ENCODE assay signal across 17 mouse cellular contexts in the genomic region with DNA sequence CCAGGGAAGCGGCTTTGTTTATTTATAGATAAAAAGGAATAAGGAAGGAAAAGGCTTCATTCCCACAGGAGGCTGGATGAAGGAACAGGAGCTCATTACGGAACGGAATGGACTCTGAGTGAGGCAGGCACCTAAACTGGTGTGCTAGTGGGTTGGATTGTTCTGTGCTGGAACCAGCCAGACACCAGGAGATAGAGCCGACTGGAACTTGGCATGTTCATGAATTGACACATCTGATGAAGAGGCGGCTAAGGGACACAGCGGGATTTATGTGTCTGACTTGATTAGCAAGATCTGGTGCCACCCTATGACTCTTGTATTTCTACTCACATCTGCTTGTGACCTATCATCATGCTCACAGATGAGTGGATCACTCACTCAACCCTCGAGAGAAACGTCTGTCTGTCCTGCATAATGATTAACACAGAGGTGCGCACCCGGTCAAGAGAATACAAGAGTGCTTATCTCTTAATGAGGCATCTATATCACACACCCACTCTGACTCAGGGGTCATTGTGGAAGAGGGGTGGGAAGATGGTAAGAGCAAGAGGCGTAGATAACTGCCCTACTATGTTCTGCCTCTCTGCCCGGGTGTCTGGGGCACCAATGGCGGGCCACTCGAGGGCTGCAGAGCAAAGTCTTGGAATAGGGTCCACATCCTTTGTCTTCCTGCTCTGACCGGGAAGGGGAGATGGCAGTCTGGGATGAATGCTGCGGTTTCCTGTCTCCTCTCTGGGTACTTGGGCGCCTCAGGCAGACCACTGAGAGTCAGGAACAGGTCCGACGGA. TPM values are rescaled to one million over a fixed set of nuclear protein-coding genes. Genes with fewer than 3 reads are reported as not detected.
"Had no signal": no experiment of that assay in that cellular context is flagged by ENCODE, and none has a peak within 500 bp of the region (broad histone marks: within the 10 kb centered on the region; RNA-seq: fewer than 3 reads in every experiment).

No protein-coding gene starts in this region.

- DNase-seq: kidney, adult 18-20 months; kidney, postnatal 10 days; lung, adult 2 months; retina, postnatal 1 day; right cerebral cortex, postnatal 4 days; spleen, adult 18-20 months; thymus, adult 18-20 months; thymus, postnatal 14 days had no signal

- H3K27me3 ChIP-seq: midbrain, embryonic 15.5 days; neural tube, embryonic 13.5 days had no signal

- H3K9me3 ChIP-seq: limb, embryonic 10.5 days; liver, embryonic 15.5 days; megakaryocyte, embryonic 14.5 days; midbrain, embryonic 15.5 days; neural tube, embryonic 13.5 days had no signal

- H3K4me2 ChIP-seq: liver, embryonic 11.5 days; liver, embryonic 15.5 days; midbrain, embryonic 11.5 days; midbrain, embryonic 15.5 days; neural tube, embryonic 13.5 days had no signal

- H3K9ac ChIP-seq: liver, embryonic 15.5 days; midbrain, embryonic 15.5 days; neural tube, embryonic 13.5 days had no signal

- H3K4me1 ChIP-seq: neural tube, embryonic 13.5 days had no signal

- H3K36me3 ChIP-seq: limb, embryonic 10.5 days; liver, embryonic 15.5 days; midbrain, embryonic 15.5 days; neural tube, embryonic 13.5 days had no signal

- ATAC-seq: lung, postnatal 0 days; midbrain, embryonic 15.5 days had no signal

- H3K4me3 ChIP-seq: limb, embryonic 10.5 days; liver, embryonic 15.5 days; megakaryocyte, embryonic 14.5 days; midbrain, embryonic 15.5 days; neural tube, embryonic 13.5 days had no signal

- H3K27ac ChIP-seq: limb, embryonic 10.5 days; liver, embryonic 15.5 days; macrophage; midbrain, embryonic 15.5 days; neural tube, embryonic 13.5 days had no signal

RNA-seq across cellular contexts. Expression of a gene that starts 31.7 kb away (rescaled TPM):
- polyA plus RNA-seq: liver, embryonic 11.5 days; macrophage had no signal
